Mouse (Mus musculus) adrenal gland (tissue): ENCODE data around the gene Hnrnpr.

ENCODE experiments used
- intact Hi-C: fragments of 180-260 bp; cut with DNase I; formaldehyde crosslinking; loops from one replicate; pipeline ENCODE4 v1.15.1; 2025
- long read RNA-seq, 2 experiments: library from polyadenylated mRNA; unstranded; transcript quantifications; one replicate each; pipeline ENCODE4 v2.0.0; 2020; ENCODE audit warnings: borderline replicate concordance in 1 of 2; ENCODE audit not compliant: insufficient replicate concordance in 1 of 2

Gene Hnrnpr
- long read RNA-seq, experiment 1, full-length matches to known transcripts = 44 of 92 reads
- long read RNA-seq, experiment 1, partial matches to known transcripts = 42 of 92 reads
- long read RNA-seq, experiment 1, other reads (novel, unspliced or antisense) = 6 of 92 reads
- long read RNA-seq, experiment 2, full-length matches to known transcripts = 33 of 102 reads
- long read RNA-seq, experiment 2, partial matches to known transcripts = 64 of 102 reads
- long read RNA-seq, experiment 2, other reads (novel, unspliced or antisense) = 5 of 102 reads

DNA sequence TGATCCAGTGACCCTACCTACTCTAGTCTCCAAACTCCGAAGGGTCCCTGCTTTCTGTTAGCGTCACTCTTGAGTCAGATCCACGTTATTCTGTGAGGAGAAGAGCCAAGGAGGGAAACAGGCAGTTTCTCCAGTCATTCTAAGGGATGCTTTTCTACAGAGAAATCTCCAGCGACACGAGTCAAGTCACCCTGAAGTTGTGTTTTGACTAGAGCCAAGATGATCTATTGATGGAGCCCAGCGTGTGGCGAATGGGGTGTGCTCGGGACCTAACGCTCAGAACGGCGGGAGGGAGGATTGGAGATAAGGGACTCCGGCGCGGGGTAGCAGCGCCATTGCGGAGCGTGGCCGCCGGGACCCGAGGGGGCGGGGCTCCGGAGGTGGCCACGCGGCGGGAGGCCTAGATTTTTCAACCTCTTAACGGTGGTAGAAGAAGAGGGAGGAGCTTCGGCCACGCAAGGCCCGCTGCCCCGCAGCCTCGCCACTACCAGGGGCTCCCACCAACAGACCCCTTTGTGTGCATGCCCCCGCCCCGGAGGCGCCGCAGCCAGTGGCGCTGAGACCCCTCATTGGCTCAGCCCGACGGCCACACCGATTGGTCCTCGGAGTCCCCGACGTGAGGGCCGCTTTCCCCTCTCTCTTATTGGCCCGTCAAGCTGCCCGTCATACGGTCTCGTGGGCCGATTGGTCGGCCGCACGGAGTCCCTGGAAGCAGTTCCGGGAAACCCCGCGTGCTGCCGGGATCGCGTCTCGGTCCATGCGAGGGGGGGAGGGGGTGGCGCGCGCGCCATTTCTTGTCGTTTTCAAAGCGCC is at the start of gene Hnrnpr:
Gene Hnrnpr, plus strand, starts transcription at position 714 of the 813 bp plus-strand sequence.
- intact Hi-C loops = no loop called here

DNA sequence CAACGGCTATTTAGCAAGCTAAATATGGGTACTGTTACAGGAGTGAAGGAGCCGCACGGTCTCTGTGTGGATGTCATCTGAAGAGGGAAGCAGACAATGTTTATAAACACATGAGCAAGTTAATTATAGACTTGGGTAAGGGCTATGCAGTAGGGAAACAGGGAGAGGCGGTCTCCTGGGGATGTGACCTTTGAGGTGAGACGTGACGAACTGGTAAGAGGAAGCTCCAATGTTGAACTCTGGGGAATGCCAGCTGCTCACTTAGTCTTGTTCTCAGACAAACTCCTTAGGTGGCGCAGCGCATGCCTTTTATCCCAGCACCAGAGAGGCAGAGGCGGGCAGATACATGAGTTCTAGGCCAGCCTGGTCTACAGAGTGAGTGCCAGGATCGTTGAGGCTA is 48.8 kb upstream of the Hnrnpr start:
- intact Hi-C loops = no loop called here

DNA sequence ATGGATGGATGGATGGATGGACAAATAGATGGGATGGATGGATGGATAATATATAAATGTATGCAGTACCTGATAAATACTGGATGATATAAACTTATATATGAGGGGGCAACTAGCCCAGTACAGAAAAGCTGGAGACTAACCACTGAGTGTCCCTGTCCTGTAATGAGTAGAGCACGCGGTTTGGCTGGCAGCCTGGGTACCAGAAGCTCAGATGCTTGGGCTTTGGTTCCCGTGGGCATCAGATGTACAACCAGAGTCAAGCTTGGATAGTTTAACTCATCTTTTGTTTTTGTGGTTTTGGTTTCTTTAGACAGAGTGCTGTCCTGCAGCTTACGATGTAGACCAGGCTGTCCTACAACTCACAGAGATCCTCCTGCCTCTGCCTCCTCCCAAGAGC is 47.2 kb upstream of the Hnrnpr start:
- intact Hi-C loops = no loop called here

DNA sequence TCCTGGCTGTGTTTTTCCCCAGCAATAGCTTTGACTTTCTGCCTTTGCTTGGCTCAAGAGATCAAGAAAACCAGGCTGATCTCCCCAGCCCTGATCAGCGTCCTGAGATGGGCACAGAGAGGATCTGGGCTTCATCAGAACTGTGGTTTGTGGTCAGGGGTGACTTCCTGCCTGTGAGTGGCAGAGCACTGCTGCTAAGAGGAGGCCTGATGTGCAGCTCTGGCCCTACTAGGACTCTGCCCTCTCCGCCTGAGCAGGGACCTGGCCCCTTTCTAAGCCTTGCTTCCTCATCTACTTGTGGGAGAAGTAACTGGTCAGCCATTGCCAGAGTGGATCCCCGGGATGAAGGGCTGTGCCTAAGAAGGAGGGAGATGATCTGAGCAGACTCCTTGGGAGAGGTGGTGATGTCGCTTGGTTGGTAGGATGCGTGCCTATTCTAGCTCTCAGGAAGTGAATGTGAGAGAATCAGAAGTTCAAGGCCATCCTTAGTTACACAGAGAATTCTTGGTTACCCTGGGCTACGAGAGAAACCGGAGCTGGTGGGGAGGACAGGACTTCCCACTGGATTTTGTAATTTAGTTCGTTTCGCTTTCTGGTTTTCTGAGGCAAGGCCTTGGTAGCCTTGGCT is 43.9 kb upstream of the Hnrnpr start:
- intact Hi-C loops = no loop called here

DNA sequence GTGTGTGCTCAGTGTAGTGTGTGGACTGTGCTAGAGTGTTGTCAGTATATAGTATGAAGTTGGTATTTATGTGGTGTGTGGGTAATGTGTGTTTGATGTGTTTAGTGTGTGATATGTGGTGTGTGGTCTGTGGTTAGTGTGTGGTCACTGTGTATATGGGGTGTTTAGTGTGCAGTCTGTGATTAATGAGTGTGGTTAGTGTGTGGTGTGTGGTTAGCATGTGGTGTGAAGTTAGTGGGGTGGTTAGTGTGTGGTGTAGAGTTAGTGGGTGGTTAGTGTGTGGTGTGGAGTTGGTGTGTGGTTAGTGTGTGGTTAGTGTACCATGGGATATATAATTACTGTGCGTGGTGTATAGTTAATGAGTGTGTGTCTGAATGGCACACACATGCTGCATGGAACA is 41.8 kb upstream of the Hnrnpr start:
- intact Hi-C loops = no loop called here

DNA sequence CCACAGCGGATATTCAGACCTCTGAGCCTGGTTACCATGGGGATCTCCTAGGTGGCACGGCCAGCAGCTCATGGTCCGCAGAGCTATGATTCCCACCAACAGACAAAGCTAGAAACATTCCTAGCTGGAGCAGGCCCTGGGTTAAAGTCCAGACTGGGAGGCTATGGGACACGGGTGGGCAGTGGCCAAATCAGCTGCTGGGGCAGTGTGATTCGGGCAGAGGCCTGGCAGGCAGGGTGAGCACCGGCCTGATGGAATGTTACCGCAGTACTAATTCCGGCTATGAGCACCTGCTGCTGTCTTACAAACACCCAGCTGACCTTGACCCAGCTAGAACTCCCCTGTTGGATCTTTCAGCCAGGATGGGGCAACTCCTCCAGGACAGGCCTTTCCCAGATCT is 40.1 kb upstream of the Hnrnpr start:
- intact Hi-C loops = no loop called here

DNA sequence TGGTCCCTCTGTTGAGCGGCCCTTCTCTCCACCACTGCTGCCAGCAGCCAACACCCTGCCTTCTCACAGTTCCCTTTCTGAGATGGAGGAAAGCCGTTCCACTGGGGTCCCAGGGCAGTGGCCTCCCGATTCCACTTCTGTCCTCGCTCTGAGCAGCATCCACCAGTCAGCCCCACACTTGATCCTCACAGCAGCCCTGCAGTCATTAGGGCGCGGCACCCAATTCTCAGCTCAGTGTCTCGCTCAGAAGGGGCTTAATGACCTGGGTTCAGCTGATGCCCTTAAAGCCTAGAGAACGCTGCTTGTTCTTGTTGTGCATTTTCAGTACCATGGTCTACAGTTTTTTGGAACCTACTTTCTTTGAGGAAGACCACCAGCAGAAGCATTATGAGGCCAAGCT is 29.6 kb upstream of the Hnrnpr start:
- intact Hi-C loops = loop anchor here (10.0 kb wide), 1 partner anchor 296 kb away; the partner anchor contains the start of gene Pithd1

DNA sequence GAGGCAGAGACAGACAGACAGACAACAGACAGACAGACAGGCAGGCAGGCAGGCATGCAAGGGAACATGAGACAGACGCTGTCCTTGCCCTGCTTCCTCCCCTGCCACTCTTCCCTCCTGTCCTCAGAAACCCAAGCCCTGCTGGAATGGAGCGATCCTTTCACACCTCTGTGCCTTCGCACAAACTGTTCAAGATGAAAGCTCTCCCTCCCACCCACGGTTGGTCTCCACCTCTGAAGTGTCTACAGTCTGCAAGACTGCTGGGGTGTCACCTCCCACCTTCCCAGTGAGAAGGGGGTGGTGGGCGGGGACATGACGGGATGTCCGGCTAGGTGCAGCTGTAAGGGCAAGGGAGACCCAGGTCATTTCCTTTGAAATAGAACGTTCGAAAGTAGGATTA is 29.1 kb upstream of the Hnrnpr start:
- intact Hi-C loops = loop anchor here (10.0 kb wide), 1 partner anchor 297 kb away; the partner anchor contains the start of gene Pithd1

DNA sequence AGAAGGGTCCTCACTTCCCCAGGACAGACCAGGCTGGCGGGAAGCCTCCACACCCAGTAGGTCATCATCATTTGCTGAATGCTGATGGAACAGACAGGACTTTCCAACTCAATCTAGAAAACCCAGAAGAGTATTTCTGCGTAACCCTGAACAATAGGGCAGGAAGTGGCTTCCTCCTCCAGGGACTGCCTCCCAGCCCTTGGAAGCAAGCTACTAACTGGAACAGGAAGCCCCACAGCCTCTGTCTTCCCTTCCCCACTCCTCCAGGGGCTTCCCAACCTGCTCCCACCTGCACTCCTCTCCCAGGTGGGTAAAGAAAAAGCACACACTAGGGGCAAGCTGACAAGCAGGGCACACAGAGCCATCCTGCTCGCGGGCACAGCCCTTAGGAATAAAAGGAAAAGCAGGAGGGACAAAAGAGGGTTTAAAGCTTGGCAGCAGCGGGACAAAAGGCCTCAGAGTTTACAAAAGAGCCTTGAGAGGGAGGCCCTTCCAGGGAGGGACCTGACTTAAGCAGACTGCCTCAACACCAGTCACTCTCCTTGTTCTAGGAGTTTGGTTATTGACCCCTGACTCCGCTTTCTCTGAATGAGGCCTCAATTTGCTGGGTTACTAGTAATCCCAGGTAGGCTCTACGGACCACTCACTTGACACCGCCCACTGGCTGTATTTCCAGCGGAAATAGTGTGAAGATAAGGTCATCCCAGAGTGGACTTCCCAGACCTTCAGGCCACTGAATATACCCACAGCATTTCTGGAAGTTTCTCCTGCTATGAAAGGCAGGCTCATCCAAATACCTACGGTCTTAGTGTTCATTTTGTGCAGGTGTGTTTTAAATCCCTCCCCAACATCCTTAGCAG is 27.9 kb upstream of the Hnrnpr start:
- intact Hi-C loops = loop anchor here (10.0 kb wide), 1 partner anchor 298 kb away; the partner anchor contains the start of gene Pithd1

DNA sequence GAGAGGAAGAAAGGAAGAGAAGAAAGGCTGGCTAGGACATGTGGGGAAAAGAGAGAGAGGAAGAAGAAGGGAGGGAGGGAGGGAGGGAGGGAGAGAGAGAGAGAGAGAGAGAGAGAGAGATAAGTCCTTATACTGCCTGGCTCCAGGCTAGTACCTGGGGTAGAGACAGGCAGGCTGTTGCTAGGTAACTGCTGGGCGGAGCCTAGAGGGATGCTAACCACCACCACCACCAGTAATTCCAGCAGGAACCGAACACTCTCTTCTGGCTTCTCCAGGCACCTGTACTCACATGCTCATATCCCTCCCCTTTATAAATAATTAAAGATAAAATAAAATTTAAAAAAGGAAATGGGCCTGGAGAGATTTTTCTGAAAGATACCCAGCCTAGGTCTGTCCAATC is 27.0 kb upstream of the Hnrnpr start:
- intact Hi-C loops = loop anchor here (10.0 kb wide), 1 partner anchor 299 kb away; the partner anchor contains the start of gene Pithd1

DNA sequence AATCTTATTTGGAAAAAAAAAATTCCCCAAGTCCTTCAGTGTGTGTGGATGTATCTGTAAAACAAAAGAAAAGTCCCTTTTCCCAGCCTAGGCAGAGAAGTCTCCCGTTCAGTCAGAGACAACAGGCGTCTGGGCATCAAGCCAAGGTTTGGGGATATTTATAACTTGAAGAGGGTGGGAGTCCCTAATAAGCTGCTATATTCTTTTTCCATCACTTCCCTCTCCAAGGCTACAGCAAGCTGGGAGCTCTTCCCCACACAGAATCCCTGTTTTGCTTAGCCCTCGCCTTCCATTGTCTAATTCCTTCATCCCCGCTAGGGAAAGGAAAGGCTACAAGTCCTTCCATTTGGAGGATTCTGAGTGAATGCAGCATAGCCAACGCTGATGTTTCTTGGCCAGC is 26.3 kb upstream of the Hnrnpr start, which contains the start of gene Zfp46:
Gene Zfp46, plus strand, starts transcription at position 229 of the 400 bp plus-strand sequence.
- intact Hi-C loops = loop anchor here (10.0 kb wide), 1 partner anchor 300 kb away; the partner anchor contains the start of gene Pithd1

DNA sequence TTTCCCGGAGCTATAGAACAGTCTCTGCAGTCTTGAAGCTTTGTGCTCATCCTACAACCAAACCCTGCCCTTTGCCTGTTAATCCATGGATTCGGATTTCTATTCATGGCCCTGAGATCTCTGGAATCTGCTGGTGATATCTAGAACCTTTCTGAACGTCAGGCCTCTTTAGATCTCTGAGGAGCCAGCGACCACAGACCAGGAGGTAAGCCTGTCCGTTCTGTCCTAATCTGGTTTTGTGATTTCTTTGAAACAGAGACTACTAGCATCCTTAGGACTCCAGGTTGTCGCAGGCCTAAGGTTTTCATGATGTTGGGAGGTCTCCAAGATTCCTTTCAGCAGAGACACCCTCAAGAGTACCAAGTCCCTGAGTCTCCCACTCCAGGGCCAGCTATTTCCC is 25.9 kb upstream of the Hnrnpr start:
- intact Hi-C loops = loop anchor here (10.0 kb wide), 1 partner anchor 300 kb away; the partner anchor contains the start of gene Pithd1

DNA sequence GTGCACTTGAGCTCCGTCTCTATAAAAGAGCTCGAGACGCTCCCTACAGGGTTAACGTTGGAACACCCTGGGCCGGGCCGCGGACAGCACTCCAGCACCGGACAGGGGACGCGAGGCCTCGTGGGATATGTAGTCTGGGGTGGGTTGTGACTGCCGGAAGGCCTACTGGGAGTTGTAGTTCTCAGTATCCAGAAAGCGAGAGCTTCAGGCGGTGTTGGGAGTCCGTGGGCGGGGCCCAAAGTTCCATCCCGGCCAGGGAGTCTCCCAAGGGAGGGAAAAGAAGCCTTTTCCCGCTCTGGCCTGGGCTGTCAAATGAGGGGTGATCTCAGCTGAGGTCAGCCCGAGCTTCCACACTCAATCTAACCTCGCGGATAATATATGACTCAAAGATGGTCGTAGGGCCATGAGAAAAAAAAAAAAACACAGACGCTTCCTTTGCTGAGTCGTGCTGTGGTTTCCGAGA is 25.4 kb upstream of the Hnrnpr start:
- intact Hi-C loops = loop anchor here (10.0 kb wide), 1 partner anchor 301 kb away; the partner anchor contains the start of gene Pithd1

DNA sequence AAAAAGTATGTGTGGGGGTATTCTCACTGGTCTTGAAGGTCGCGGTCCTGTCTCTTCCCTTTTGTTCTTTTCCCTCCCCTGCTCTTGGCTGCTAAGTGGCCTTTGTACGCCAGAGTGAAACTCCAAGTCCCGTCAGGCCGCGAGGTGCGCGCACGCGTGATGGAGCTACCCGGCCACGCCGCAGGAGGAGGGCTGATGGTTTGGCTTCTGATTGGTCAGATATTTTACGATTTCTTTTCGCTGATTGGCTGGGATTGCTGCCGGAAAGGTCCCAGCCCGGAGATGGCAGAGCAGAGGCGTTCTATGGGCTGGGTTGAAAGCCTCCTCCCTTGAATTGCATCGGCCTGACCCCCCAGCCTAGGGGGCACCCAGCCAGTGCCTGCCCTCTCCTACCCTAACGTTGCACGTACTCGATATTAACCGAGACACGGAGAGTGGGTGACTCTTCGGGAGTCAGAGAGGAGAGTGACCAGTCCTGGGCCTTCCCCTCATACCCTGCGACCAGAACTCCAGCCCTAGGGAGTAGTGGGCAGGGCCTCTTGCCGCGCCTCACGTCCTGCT is 24.9 kb upstream of the Hnrnpr start:
- intact Hi-C loops = loop anchor here (10.0 kb wide), 1 partner anchor 301 kb away; the partner anchor contains the start of gene Pithd1

DNA sequence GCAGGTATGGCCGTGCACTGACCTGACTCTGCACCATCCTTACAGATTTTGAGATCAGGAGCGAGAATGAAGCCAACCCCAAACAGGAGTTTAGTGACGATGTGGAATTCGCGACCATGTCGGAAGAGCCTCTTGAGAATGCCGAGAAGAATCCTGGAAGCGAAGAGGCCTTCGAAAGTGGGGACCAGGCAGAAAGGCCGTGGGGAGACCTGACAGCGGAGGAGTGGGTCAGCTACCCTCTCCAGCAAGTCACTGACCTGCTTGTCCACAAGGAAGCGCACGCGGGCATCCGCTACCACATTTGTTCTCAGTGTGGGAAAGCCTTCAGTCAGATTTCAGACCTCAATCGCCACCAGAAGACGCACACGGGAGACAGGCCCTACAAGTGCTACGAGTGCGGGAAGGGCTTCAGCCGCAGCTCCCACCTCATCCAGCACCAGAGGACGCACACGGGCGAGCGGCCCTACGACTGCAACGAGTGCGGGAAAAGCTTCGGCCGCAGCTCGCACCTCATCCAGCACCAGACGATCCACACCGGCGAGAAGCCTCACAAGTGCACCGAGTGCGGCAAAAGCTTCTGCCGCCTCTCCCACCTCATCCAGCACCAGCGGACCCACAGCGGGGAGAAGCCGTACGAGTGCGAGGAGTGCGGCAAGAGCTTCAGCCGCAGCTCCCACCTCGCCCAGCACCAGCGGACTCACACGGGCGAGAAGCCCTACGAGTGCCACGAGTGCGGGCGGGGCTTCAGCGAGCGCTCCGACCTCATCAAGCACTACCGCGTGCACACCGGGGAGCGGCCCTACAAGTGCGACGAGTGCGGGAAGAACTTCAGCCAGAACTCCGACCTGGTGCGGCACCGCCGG is 20.6 kb upstream of the Hnrnpr start:
- intact Hi-C loops = loop anchor here (10.0 kb wide), 1 partner anchor 305 kb away; the partner anchor contains the start of gene Pithd1

DNA sequence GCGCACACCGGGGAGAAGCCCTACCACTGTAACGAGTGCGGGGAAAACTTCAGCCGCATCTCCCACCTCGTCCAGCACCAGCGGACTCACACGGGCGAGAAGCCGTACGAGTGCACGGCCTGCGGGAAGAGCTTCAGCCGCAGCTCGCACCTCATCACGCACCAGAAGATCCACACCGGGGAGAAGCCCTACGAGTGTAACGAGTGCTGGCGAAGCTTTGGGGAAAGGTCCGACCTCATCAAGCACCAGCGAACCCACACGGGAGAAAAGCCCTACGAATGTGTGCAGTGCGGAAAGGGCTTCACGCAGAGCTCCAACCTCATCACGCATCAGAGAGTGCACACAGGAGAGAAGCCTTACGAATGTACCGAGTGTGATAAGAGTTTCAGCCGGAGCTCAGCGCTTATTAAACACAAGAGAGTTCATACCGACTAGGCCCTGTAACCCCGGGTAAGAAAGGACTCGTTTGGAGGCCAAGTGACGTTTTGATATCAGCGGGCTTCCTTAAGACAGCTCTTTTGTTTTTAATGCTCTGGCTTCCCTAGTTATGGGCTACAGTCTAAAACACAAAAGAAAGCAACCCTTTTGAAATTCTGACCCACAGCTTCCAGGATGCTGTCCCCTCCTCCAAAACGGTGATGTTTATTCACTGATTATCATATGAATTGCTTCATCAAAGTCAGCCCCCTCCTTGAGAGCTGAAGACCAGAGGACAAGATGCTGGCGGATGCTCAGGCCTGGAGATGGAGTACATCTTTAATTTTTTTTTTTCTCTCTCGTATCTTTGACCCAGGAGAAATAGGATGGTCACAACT is 19.8 kb upstream of the Hnrnpr start:
- intact Hi-C loops = no loop called here

DNA sequence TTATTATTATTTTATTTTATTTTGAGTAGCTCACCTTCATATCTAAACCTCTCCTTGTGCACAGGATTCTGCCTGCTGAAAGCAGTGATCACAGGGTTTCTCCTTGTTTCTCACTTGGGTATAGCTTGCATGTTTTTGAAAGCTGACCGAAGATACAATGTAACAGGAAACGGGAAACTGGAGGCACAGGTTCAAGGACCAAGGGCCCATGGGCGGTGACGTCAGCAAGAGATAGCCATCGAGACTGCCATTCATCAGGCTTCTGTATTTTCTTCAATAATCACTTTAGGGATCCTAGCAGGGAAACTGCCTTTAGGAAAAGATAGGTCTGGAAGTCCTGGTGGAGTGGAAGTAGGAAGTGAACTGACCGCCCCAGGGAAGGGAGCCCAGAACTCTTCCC is 19.1 kb upstream of the Hnrnpr start:
- intact Hi-C loops = no loop called here

DNA sequence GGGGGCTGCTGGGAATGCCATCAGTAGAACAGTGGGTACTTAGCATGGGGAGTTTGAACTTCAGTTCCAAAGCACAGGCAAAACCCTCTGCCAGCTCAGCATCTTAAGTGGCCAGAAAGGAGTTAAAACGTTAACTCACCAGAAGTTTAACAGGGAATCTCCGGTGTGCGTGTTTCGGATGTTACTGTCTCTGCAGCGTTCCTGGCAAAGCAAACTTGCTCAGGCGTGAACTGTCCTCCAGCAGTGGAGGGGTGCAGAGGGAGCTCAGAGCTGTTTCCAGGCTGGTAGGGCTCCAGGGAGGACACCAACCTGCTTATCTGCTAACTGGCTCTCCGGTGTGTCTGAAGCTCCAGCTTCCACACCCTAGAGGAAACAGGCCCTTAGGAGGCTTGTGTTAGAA is 14.8 kb upstream of the Hnrnpr start:
- intact Hi-C loops = no loop called here
